Mouse (Mus musculus): ENCODE measurements around the gene Cyp21a1.

DNA sequence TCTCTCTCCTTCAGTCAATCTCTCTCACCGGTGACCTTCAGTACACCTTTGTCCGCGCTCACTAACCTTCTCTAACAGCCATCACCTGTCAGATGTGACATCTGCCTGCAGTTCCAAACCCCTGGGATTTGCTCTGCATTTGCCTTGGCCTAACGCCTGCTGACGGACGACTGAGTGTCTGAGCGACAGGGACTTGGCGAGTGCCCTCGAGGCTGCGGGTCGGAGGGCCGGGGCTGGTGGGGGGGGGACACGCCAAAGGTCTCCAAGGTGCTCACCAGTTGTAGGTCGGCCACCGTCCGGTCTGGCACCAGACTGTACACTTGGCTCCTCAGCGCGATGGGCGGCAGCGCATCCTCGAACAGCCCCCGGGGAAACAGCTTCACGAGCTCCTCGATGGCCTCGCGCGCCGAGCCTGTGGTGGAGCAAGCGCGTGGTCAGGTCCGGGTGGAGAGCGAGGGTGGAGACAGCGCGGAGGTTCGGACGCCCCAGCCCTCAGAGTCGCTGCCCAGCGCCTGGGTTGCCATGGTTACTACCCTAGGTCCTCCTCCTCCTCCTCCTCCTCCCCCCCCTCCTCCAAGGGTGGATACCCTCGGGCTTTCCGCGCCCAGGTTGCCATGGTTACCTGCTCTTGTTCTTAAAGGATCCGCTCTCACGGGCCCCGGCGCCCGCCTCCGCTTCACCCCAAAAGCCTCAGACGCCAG, 31.9 kb upstream of the Cyp21a1 start:
- TF ChIP-seq CTCF (IDR thresholded peaks at IDR 0.05; ENCODE audit: insufficient read depth, low read depth, low read length) (no peak), POLR2A (IDR thresholded peaks at IDR 0.05; ENCODE audit: insufficient read depth, low read depth, low read length) (no peak)

All from olfactory bulb, adult 2 months (tissue).